Mouse (Mus musculus) ovary, postnatal 36 days (tissue): ENCODE measurements around the gene Fam76a.

Experiments
- DNase-seq: peaks from one replicate; pipeline ENCODE4 v3.0.0; 2022; ENCODE audit warnings: low spot score, mixed read lengths

Fam76a gene

GRCm38 (mm10) chr4:132922558-132923008 lies at the start of gene Fam76a:
Fam76a (minus strand) TSS chr4:132922558.
- peak; percentile 100 for DNase-seq

- DNase-seq: no peak
Measured at GRCm38 (mm10) chr4:132972101-132972500, 49.7 kb upstream of the Fam76a start.

- no peak for DNase-seq
Measured at GRCm38 (mm10) chr4:132971601-132972000, 49.2 kb upstream of the Fam76a start.

- no peak for DNase-seq
Measured at GRCm38 (mm10) chr4:132968105-132968938, 46.0 kb upstream of the Fam76a start.

- DNase-seq: no peak
Measured at GRCm38 (mm10) chr4:132964473-132964872, 42.1 kb upstream of the Fam76a start.

DNA sequence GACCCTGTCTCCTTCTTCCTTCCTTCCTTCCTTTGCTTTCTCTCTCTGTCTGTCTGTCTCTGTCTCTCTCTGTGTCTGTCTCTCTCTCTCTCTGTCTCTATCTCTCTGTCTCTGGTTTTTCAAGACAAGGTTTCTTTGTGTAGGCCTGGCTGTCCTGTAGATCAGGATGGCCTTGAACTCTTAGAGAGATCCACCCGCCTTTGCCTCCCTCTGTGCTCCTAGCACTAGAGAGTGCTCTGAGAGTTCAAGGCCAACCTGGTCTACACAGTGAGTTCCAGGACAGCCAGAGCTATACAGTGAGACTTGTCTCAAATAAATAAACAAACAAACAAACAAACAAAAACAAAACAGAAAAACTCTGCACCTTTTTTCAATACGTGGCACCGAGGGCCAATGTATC lies 41.7 kb upstream of the Fam76a start:
- no peak for DNase-seq

- DNase-seq: no peak
Measured at GRCm38 (mm10) chr4:132963436-132963835, 41.1 kb upstream of the Fam76a start.

DNA sequence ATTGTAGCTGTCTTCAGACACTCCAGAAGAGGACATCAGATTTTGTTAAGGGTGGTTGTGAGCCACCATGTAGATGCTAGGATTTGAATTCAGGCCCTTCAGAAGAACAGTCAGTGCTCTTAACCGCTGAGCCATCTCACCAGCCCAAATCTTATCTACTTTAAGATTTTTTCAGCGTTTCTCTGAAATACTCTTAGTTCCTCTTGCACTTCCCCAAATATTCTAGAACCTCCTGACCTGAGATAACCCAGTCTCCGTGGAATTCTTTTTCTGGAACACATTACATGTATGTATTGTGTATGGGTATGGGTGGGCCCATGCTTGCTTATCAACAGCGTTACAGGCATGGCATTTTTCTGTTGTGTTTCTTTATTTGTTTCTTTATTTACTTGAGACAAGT lies 40.3 kb upstream of the Fam76a start:
- DNase-seq: no peak

GRCm38 (mm10) chr4:132961866-132962265 lies 39.5 kb upstream of the Fam76a start:
- no peak for DNase-seq

GRCm38 (mm10) chr4:132960864-132961639 lies 38.7 kb upstream of the Fam76a start:
- DNase-seq: peak; percentile 67

- no peak for DNase-seq
Measured at GRCm38 (mm10) chr4:132960313-132960712, 38.0 kb upstream of the Fam76a start.

GRCm38 (mm10) chr4:132959679-132960045 lies 37.3 kb upstream of the Fam76a start:
- no peak for DNase-seq

GRCm38 (mm10) chr4:132958741-132959678 lies 36.7 kb upstream of the Fam76a start:
- no peak for DNase-seq

GRCm38 (mm10) chr4:132955395-132955791 lies 33.0 kb upstream of the Fam76a start:
- no peak for DNase-seq

GRCm38 (mm10) chr4:132954530-132955394 lies 32.4 kb upstream of the Fam76a start:
- no peak for DNase-seq

DNA sequence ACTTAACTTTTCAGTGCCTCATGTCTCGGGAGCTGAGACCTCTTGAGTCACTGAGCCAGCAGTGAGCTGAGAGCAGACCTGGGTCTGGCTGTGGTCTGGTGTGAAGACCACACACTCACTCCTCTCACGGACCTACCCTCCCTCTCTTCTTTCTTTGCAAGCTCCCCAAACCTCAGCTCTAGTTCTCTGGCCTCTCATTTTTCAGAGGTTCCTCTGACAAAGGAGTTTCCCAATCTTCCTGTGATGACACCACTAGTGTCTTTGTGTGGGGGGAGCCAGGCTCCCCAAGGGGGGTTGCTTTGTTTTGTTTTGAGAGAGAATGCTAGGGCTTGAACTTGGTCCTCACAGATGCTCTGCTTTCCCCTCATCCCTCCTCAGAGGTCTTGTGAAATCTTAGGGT lies 28.6 kb upstream of the Fam76a start:
- DNase-seq: no peak

- DNase-seq: no peak
Measured at GRCm38 (mm10) chr4:132949882-132950532, 27.6 kb upstream of the Fam76a start.

DNA sequence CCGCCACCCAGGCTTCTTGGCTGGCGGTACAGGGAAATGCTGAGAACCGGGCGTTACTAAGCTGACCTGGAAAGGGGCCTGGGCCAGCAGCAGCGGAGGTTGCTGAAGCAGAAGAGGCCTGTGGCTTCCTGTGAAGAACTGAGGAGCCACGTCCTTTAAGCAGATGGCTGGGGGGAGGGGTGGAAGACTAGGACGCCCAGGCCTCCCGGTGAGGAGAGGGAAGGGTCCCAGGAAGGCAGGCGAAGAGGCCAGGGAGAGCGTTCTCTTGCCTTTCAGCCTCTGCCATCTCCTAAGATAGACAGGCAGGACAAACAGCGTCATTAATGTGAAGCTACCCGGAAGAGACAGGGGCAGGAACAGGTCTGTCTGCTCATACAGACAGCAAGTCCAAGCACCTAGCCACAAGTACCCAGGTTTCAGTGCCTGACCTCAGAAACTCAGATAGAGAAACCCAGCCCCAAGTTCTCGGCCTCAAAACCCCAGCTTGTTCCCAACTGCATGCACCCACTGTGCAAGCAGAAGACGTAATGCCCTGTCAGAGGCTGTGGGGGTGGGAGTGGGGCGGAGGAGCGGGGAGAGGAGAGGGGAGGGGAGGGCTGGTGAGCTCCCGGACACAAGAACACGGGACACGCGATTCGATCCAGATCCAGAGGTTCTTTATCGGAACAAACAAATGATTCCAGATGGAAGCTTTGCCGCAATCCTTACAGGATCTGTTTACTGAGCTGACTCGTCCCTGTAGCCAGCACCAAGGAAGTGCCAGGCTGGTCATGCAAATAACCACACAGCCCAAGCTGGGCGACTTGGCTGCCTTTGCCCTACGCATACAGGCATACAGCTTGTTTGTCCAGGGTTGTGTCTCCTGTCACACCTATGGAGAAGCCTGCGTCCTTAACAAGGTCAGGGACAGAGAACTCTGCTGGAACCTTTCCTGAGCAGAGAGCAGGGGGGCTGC lies 24.0 kb upstream of the Fam76a start:
- DNase-seq: peak; percentile 45
